Mouse (Mus musculus) testis, adult 2 months (tissue): ENCODE data around the gene Polr2c. TPM values are rescaled to one million over a fixed set of nuclear protein-coding genes. Genes with fewer than 3 reads are reported as not detected.

Experiments
- H3K27ac ChIP-seq: fragments of 200-500 bp; 2 replicates; pipeline ENCODE4 v1.5.1; 2012; ENCODE audit warnings: low read depth, low read length; ENCODE audit not compliant: control insufficient read depth, insufficient read depth
- H3K27me3 ChIP-seq: fragments of 200-500 bp; 2 replicates; pipeline ENCODE4 v1.6.1; 2012; ENCODE audit warnings: mild to moderate bottlenecking, low read length, moderate library complexity; ENCODE audit not compliant: control insufficient read depth, insufficient read depth
- H3K36me3 ChIP-seq: fragments of 200-500 bp; 2 replicates; pipeline ENCODE4 v1.6.1; 2012; ENCODE audit warnings: mild to moderate bottlenecking, low read length; ENCODE audit not compliant: control insufficient read depth, insufficient read depth
- H3K4me1 ChIP-seq: fragments of 200-500 bp; 2 replicates; pipeline ENCODE4 v1.6.1; 2012; ENCODE audit warnings: low read length; ENCODE audit not compliant: control insufficient read depth, insufficient read depth
- H3K4me3 ChIP-seq: fragments of 200-500 bp; 2 replicates; pipeline ENCODE4 v1.5.1; 2012; ENCODE audit warnings: low read depth, mild to moderate bottlenecking, low read length, moderate library complexity, mixed read lengths; ENCODE audit not compliant: control insufficient read depth
- CTCF ChIP-seq: fragments of 200-500 bp; IDR thresholded peaks from 2 replicates; pipeline ENCODE4 v1.5.1; 2012; ENCODE audit warnings: low read depth, mild to moderate bottlenecking, inconsistent platforms, low read length, moderate library complexity; ENCODE audit not compliant: control insufficient read depth, insufficient read depth, insufficient replicate concordance
- POLR2A ChIP-seq: fragments of 200-500 bp; IDR thresholded peaks from 2 replicates; pipeline ENCODE4 v1.6.1; 2012; ENCODE audit warnings: low read depth, mild to moderate bottlenecking, inconsistent platforms, low read length, moderate library complexity; ENCODE audit not compliant: control insufficient read depth
- polyA plus RNA-seq: library from polyadenylated mRNA; depleted of rRNA; stranded (reverse); fragments of >200 nt; gene quantifications from 2 replicates; pipeline ENCODE4 v1.2.3, GENCODE M21; 2012

The Polr2c gene
- polyA plus RNA-seq, 1 experiment = 58.9 TPM

GRCm38 (mm10) chr8:94814556-94814955 is 42.7 kb upstream of the Polr2c start:
- Histone ChIP-seq H3K36me3 (no peaks in the 10 kb centered on the region), H3K27ac (no peak overlapping the region), H3K4me3 (no peak overlapping the region), H3K27me3 (no peaks in the 10 kb centered on the region), H3K4me1 (peaks cover 3% of the 10 kb centered on the region; the same call in 1 of the 2 replicates)
- TF ChIP-seq CTCF (no peak), POLR2A (no peak)

GRCm38 (mm10) chr8:94817933-94818332 is 39.3 kb upstream of the Polr2c start:
- Histone ChIP-seq H3K4me3 (no peak overlapping the region), H3K36me3 (no peaks in the 10 kb centered on the region; the same call in 1 of the 2 replicates), H3K27ac (no peak overlapping the region), H3K4me1 (0 out of 2 replicates have a peak, but pooled peaks cover under 1% of the 10 kb centered on the region), H3K27me3 (no peaks in the 10 kb centered on the region)
- no peak for TF ChIP-seq CTCF
- TF ChIP-seq POLR2A = no peak

GRCm38 (mm10) chr8:94819671-94820179 is 37.5 kb upstream of the Polr2c start:
- no peaks in the 10 kb centered on the region for H3K27me3 ChIP-seq

GRCm38 (mm10) chr8:94820553-94820952 is 36.7 kb upstream of the Polr2c start:
- TF ChIP-seq POLR2A (no peak), CTCF (no peak)
- Histone ChIP-seq H3K27ac (no peak overlapping the region), H3K36me3 (peaks cover 2% of the 10 kb centered on the region), H3K4me1 (0 out of 2 replicates have a peak, but pooled peaks cover 2% of the 10 kb centered on the region), H3K4me3 (no peak overlapping the region), H3K27me3 (no peaks in the 10 kb centered on the region)

More at GRCm38 (mm10) chr8:94819671-94820179, 37.5 kb upstream of the Polr2c start:
- TF ChIP-seq CTCF (no peak), POLR2A (no peak)
- Histone ChIP-seq H3K27ac (no peak overlapping the region), H3K4me1 (0 out of 2 replicates have a peak, but pooled peaks cover 2% of the 10 kb centered on the region), H3K36me3 (no peaks in the 10 kb centered on the region; the same call in none of the 2 replicates), H3K4me3 (no peak overlapping the region)

- Histone ChIP-seq H3K4me3 (no peak overlapping the region), H3K27ac (no peak overlapping the region), H3K36me3 (peaks cover 3% of the 10 kb centered on the region), H3K27me3 (no peaks in the 10 kb centered on the region), H3K4me1 (0 out of 2 replicates have a peak, but pooled peaks cover 2% of the 10 kb centered on the region)
- TF ChIP-seq POLR2A (no peak), CTCF (no peak)
Measured at GRCm38 (mm10) chr8:94821381-94821780, 35.9 kb upstream of the Polr2c start.

GRCm38 (mm10) chr8:94822637-94823560 is 34.4 kb upstream of the Polr2c start:
- Histone ChIP-seq H3K4me3 (no peak overlapping the region), H3K4me1 (0 out of 2 replicates have a peak, but pooled peaks cover 2% of the 10 kb centered on the region), H3K27ac (no peak overlapping the region), H3K36me3 (peaks cover 4% of the 10 kb centered on the region), H3K27me3 (no peaks in the 10 kb centered on the region)
- TF ChIP-seq POLR2A (no peak), CTCF (peak; percentile 57; the same call in 1 of the 2 replicates)

GRCm38 (mm10) chr8:94825170-94825569 is 32.1 kb upstream of the Polr2c start:
- TF ChIP-seq POLR2A (no peak), CTCF (no peak)
- no peak overlapping the region for H3K27ac ChIP-seq
- no peak overlapping the region for H3K4me3 ChIP-seq
- H3K36me3 ChIP-seq = peaks cover 5% of the 10 kb centered on the region
- 0 out of 2 replicates have a peak, but pooled peaks cover 2% of the 10 kb centered on the region for H3K4me1 ChIP-seq
- no peaks in the 10 kb centered on the region for H3K27me3 ChIP-seq
